Mouse (Mus musculus): ENCODE measurements around the gene Plcd3.
A peak's percentile ranks its signal among the peaks of the same experiment; 100 is the strongest.

Plcd3 gene

DNA sequence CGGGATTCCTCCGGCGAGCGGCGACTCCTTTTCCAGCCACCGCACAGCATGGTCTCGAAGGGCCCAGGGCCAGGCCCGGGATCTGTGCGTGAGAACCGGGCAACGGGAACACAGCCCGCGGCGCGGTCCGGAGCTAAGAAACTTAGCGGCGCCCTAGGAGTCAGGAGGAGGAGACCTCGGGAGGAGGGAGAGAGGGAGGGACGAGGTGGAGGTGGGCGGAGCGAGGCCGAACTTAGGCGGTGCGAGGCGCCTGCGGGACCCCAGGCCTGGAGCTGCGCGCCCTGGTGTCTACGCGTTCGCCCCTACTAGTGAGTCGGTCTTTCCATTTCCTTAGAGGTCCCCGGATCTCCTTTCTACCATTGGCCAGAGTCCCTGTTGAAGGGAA lies at the start of gene Plcd3, which contains the start of gene Acbd4:
Plcd3 (minus strand) TSS at position 178 of the 385 bp plus-strand sequence.
Acbd4 (plus strand) TSS at position 202 of the 385 bp plus-strand sequence.
- peak; percentile 51 to 60 for DNase-seq

DNA sequence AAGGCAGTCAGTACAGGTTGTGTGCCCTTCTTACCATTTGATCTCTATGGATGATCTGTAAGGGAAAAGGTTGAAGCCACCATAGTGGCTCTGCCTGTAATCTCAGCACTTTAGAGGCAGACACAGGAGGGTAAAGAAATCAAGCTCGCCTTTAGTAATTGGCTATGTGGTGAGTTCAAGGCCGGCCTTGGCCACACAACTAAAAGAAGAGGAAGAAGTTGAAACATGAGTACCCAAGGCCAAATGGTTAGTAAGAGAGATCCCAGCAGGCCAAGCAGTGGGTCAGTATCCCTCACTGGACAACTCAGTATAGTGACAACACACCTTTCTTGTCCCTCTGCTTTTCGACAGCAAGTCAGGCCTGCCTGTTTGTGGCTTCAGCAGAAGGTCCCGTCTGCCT lies 48.3 kb upstream of the Plcd3 start:
- no peak for DNase-seq

DNA sequence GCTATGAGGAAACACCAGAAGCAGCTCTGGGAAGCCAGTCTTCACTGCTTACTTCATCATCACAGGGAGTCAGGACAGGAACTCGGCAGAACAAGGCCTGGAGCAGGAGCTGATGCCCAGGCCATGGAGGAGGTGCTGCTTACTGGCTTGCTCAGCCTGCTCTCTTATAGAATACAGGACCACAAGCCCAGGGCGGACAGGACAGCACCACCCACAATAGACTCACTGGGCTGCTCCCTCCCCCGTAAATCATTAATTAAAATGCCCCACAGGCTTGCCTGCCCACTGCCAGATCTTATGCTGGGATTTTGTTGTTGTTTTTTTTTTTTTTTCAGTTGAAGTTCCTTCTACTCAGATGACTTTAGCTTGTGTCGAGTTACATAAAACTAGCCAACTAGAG lies 46.3 kb upstream of the Plcd3 start:
- no peak for DNase-seq

DNA sequence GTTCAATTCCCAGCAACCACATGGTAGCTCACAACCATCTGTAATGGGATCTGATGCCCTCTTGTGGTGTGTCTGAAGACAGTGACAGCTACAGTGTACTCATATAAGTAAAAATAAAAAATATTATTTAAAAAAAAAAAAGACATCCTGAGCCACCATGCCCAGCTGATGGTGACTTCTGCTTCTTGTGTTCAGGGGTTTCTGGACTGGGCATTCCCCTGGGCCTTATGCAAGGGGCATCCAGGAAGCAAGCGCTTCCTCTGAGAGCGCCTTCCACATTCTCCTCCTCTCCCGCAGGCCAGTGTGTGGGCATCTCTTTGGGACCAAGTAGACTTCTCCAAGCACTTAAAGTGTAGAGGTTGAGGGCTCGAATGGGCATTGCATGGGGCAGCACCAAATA lies 44.9 kb upstream of the Plcd3 start:
- DNase-seq, result no peak

DNA sequence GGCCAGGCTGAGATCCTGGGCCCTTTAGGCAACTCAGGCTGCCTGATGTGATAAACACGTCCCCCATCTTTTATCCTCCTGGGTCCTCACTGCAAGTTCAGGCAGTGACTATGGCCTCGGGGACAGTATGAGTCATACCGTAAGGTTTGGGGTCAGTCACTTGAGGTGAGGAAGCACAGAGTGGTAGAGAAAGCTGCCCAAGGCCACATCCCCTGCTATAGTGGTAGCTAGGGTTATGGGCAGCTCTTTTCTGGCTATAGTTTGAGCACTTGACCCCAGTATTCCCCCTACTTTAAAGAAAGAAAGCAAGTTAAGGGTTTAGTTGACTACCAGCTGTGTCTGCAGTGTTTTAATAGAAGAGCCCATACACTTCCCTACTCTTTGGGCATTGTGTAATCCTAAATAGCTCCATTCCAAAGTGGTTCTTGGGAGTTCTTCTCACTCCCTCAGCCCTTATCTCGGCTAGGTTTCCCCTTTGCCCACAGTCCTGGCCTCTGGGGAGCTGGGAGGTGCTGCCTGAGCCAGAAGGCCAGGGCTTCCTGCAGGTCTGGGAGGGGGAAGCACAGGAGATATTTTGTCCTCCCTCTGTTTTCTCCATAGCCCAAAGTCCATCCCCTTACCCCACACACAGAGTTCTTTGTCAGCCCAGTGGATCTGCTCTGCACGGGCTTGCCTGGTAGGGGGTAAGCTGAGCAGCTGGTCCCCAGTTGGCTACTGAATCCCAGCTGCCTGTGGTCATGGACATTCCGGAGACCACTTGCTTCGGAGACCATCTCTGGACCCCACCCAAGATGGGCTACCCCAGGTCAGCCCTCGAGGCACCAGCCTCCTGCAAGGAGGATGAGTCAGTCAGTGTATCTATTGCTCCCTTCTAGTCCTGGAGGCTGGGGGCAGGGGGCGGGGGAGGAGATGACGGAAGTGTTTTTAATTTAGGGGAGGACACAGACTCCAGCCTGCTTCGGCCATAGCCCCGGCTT lies 43.1 kb upstream of the Plcd3 start:
- no peak for DNase-seq

DNA sequence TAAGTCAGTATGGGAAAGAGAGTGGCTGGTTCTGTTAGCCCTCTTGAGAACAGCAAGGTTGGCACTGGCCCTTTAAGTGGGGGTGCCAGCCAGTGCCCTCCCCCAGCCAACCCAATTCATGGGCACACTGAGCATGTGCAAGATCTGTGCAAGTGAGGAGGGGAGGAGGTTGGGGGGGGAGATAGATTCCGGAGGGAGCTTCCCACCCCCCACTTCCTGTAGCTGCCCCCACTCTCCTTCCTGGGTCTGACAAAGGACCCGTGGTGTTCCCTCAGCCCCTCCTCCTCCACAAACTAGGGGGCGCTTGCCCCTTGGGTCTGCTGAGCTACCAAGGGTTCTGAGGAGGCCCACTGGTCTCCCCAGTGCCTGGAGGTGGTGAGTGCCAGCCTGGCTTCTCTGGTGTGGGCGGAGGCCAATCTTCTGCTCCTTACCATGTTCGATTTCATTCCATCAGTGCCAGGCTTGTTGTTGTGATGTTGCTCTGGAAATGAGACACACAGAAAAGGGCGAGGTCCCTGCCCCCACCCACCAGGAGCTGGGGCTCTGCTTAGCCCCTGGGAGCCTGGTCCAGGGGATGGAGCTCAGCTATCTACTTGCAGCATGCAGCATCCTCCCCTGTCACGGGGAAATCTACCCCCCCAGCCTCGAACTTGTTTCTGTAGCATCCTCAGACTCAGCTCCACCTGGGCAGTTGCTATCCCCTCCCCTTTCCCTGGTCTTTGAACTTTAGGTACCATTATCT lies 41.2 kb upstream of the Plcd3 start:
- peak; percentile 46 to 50 for DNase-seq

DNA sequence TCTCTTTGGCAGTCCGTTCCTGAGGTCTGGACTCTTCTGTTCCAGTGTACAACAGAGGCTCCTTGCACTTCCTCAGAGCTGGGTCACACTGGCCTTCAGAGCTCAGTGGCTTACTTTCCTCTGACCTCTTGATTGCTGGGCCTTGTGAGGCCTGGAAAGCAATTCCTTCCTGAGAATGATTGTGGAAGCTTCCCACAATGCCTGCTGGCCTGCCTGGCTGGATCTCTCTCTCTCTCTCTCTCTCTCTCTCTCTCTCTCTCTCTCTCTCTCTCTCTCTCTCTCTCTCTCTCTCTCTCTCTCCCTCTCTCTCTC lies 40.4 kb upstream of the Plcd3 start:
- DNase-seq, result no peak

DNA sequence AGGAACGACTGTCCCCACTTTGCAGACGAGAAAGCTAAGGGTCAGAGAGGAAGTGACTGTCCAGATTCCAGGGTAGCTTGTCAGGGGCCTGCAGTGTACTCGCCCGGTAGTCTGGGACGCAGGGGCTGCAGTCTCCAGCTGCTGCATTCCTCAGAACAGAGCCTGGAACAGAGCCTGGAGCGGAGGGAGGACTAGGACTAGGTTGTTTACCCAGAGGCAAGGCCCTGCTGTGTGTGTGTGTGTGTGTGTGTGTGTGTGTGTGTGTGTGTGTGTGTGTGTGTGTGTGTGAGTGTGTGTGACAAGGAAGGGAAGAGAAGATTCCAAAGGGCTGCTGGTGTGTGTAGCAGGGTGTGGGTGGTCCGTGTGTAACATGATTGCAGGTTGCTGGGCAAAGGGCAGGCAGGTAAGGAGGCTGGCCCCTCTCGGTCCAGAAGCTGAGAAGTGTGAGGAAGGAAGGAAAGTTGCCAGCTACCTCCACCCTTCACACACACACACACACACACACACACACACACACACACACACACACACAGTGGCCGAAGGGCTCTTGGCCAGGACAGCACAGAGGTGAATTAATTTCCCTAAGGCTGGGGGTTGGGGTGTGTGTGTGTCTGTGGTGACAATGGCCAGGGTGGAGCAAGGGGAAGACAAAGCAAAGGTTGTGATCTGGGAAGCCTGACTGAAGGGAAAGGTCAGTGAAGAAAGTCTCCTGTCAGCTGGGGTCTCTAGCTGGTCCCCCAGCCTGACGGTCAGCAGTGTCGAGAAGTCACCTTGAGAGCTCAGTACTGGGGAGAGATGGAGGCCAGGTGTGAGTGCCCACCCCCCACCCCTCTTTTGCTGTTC lies 39.9 kb upstream of the Plcd3 start:
- no peak for DNase-seq

DNA sequence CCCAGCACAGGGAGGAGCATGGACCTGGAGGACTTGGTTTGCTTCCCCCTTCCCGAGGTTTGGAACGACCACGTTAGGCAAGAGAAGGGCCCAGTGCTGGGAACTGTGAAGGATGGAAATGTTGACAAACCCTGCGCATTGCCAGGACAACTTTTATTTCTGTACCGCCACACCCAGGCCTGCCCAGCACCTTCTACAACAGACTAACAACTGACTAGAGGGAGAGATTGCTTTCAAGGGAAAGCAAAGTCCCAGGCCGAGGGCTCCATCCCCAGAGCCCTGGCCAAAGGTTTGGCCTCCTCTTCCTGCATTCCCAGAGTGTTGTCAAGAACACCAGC lies 39.3 kb upstream of the Plcd3 start:
- no peak for DNase-seq

DNA sequence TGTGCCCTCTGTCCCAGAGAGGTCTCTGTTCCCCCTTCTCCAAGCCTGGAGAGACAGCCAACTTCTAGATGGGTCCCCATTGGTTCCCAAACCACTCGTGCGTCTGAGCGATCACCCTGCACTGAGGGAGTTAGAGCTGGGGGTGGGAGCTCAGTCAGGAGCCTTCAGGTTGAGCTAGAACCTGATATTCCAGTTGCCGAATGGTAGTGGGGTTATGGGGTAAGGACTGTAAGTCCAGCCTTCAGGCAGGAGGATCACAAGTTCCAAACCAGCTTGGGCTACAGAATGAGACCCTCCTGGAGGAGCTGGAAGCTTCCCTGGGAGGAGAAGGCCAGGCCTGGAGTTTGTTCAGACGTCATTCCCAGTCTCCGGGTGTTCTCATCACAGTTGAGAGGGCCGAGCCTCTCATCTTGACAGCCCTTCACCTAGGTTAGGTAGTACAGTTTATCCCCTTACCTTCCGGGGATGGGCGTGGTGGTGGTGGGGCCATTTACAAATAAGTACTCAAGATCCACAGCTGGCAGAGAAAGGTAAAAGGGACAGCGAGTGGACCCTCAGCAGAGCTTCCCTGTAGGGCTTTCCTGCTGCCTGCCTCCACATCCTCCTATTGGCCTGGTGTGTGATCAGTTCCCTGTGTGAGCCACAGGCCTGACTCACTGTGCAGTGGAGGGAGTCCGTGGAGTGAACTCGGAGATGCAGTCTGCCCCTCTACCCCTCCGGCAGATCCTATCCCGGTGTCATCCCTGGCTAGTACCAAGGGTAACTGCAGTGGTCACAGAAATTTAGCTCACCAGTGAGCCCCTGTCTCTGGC lies 38.7 kb upstream of the Plcd3 start:
- no peak for DNase-seq

DNA sequence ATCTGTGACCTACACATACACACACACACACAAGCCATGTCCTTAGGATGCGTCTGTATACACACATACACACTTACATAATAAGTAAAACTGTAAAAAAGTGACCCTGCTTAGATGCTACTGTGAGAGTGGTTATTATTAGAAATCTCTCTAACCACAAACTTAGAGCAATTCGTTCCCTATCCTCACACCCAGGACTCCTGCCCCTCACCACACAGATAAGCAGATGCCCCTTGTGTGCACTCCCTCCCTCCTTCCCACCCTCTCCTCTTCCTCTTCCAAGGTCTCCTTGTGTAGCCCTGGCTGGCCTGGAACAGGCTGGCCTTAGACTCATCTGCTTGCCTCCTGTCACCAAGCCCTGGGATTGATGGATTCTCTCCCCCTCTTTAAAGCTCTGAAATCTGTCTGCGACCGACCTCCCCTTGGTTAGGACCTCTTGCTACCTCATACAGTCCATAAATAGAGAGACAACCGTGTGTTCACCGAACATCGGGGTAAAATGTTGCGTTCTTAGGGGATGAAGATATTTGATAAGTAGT lies 34.6 kb upstream of the Plcd3 start:
- DNase-seq, result no peak

DNA sequence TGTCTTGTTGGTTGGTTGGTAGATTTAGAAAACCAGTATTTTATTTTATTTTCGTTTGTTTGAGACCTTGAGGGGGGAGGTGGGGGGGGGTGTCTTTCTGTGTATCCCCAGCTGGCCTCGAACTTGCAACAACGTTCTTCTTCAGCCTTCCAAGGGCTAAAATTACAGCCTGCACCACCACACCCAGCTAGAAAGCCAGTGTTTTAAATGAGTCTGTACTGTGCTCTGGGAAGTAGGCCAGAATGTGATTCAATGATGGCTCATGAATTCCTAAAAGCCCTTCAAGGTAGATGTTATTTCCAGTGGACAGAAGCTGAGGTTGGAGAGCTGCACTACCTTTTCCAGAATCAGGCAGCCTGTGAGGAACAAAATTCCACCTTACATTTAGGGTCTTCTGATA lies 32.8 kb upstream of the Plcd3 start:
- no peak for DNase-seq

DNA sequence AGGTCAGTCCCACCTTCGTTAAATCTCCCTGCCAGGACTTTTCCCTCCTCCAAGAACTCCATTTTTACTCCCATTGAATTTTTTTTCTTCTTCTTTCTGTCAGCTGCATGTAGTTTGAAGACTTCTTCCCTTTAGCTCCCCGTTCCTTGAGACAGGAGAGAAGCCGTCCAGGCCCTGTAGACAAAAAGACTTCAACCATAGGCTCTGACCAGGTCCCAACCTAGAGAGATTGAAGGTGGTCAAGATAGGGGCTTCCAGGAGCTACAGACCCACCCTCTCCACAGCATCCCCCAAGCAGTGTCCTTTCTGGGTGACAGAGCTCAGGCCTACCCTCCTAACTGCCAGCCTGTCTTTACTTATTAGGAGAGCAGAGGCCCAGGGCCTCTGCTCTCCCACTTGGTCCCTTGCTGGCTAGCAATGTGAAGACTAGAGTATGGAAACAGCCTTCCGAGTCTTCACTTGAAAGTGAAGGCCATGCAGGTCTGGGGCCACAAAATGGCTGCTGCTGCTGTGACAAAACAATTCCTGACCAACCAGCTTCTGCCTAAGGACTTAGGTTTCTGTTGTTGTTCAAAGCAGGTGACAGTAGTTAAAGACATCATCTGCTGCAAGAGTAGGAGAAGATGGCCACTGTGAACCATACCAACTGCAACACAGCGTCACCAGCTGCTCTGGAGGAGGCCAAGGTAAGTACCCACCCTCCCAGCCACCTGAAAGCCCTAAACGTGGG lies 32.2 kb upstream of the Plcd3 start:
- DNase-seq, result no peak

DNA sequence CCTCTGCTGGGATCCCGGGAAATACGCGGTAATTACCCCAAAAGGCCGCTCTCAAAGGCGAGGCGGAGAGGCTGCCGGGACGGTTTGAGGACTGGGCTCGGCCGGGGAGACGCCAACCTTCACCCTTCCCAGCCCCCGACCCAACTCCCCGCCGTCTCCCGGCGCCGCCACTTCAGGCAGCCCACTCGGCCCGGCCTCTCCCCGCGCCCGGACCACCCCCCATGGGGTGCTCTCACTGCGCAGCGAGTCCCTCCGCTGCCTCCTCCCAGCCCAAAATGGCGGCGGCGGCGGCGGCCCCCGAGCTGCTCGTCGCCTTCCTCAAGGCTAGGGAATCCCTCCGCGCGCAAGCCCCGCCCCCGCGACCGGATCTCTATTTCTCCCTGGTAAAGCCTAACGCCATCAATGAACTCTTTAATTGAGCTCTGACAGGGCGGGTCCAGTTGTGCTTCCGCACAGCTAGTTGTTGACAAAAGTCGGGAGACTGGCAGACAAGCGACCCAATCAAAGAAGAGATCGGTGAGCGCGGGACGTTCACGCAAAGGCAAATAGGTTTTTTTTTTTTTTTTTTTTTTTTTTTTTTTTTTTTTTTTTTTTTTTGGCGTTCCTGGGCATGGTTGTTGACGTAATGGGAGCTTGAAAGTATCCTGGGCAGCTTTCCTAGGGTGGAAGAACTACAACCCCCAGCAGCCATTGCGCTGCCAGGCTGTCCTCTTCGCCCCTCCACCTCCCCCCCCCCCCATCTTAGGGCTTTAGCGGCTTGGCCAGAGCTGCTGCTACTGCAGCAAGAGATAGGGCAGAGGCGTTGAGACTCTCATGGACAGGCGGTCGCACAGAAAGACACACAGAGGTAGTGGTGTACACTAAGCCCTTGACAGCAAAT lies 31.4 kb upstream of the Plcd3 start:
- peak; percentile 99 to 100 for DNase-seq

DNA sequence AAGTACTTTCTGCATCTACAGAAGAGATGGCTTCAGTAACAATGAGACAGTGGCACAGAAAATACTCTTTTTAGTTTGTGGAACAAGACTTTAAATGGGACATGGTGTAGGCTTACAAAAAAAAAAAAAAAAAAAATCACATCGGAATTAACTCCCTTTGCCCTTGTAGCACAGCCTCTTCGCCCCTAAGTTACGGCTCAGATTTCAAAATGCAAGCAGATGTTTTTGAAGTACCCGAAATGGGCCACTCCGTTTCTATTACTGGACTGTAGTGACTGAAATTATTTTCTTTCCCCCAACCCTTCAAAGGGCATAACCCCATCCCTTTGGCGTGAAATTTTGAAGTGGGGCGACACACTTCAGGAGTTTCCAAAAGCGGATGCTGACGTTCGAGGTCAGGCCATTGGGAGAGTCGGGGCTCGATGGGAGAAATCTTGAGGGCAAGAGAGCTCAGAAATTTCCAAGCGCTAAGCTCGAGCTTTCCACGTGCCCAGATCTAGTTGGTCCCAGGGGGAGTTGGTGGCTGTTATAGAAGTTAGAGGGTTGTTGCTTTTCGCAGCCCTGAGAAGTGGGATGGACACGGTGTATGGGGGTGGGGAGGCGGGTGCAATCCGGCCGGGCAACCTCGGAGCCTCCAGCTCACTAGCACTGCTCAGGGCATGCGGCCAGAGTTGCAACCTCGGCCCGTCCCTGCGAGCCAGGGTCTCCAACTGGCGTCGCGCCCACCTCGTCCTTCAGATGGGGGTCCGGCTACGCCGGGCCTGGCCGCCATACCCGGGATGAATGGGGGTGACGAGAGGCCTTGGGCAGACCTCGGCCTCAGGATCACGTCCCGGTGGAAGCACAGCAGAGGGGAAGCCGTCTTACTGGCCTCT lies 30.5 kb upstream of the Plcd3 start, which contains the start of gene Hexim2:
Hexim2 (plus strand) TSS at position 729 of the 875 bp plus-strand sequence.
- no peak for DNase-seq

DNA sequence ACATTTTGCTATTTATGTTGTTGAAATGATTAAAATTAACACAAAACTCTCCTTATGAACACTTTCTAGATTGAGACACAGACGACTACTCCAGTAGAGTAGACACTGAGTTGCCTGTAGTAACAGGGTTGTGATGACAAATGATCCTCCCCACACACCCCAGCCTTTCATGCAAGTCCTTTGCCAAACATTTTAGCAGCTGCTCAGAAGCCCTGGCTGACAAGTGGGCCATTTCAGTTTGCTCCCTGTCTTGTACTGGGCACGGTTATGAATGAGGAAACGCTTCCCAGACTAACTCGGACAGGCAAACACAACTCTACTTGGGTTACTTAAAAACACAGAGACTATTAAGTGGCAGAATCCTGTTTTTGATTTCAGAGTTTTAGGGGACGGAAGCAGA lies 18.9 kb upstream of the Plcd3 start:
- DNase-seq, result no peak

DNA sequence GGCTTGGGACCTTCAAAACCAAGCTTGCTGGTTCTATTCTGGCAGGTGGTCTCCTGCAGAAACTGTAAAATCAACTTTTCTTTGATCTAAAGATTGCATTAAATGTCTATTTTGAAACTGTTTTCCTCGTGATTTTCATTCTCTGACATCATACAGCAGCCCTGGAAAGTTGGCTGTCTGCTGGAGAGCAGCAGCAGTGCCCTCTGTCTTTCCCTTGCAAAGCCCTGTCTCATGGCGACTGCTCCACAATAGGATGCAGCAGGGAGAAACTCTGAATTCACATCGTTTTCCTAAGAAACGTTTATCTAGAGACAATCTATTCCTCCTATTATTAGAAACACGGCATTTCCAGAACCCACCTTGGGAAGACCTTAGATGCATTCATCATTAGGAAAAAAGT lies 18.2 kb upstream of the Plcd3 start:
- DNase-seq, result no peak

DNA sequence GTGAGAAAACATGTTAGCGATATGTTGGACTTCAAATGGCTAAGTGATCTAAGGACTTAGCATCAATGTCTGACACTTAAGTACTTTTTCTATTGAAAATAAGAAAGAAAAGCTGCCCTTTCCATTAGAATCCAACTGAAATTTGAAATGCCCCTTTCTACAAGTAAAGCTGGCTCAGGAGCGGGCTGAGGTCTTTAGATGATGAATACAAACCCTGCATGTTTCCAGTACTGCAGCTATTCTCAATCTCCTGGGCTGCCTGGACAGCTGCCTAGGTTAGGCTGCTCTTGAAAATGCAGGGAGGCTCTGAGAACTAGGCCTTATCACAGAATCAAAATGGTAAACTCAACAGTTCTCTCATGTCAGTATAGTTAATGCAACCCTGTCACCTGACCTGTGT lies 17.4 kb upstream of the Plcd3 start:
- DNase-seq, result no peak

DNA sequence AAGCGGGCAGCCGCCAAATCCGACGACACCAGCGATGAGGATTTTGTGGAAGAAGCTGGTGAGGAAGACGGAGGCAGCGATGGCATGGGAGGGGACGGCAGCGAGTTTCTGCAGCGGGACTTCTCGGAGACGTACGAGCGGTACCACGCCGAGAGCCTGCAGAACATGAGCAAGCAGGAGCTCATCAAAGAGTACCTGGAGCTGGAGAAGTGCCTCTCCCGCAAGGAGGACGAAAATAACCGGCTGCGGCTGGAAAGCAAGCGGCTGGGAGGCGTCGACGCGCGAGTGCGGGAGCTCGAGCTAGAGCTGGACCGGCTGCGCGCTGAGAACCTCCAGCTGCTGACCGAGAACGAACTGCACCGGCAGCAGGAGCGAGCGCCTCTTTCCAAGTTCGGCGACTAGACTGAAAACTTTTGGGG lies 16.1 kb upstream of the Plcd3 start:
- DNase-seq, result no peak

All from spleen, adult 18-20 months (tissue).